Mouse (Mus musculus): ENCODE results near the gene Ube2e3. TPM values are rescaled to one million over a fixed set of nuclear protein-coding genes. Genes with fewer than 3 reads are reported as not detected.

The Ube2e3 gene
- polyA plus RNA-seq, 1 experiment = 26.2 TPM

GRCm38 (mm10) chr2:78886446-78886845, 18.5 kb downstream of the Ube2e3 start:
- peaks cover 97% of the 10 kb centered on the region for H3K79me2 ChIP-seq (ENCODE audit: control insufficient read depth, insufficient read depth)
- no peak overlapping the region for H3ac ChIP-seq (ENCODE audit: control insufficient read depth, insufficient read length, low read depth)
- H3K27me3 ChIP-seq (ENCODE audit: control insufficient read depth, insufficient read depth, insufficient read length) = no peaks in the 10 kb centered on the region
- no peak overlapping the region for H3K4me3 ChIP-seq (ENCODE audit: insufficient read depth, poor library complexity, severe bottlenecking)
- peaks cover 73% of the 10 kb centered on the region for H3K79me3 ChIP-seq (ENCODE audit: low read depth)
- TF ChIP-seq MYOG (IDR thresholded peaks at IDR 0.05; ENCODE audit: control insufficient read depth, extremely low read depth, insufficient read length) = no peak
- no peak for TF ChIP-seq CTCF (IDR thresholded peaks at IDR 0.05; ENCODE audit: control insufficient read depth, insufficient read depth, insufficient read length)
- TF ChIP-seq CEBPB (IDR thresholded peaks at IDR 0.05; ENCODE audit: low read depth) = no peak
- TF ChIP-seq MYOD1 (IDR thresholded peaks at IDR 0.05; ENCODE audit: control insufficient read depth, insufficient read length, low read depth) = no peak
- no peak for TF ChIP-seq MAX (IDR thresholded peaks at IDR 0.05)
- TF ChIP-seq USF1 (IDR thresholded peaks at IDR 0.05; ENCODE audit: low read depth) = no peak
- no peak for TF ChIP-seq FOSL1 (IDR thresholded peaks at IDR 0.05; ENCODE audit: insufficient read depth, low read length, poor library complexity, severe bottlenecking)
- no peaks in the 10 kb centered on the region for H3K36me3 ChIP-seq (ENCODE audit: control insufficient read depth, insufficient read depth)

GRCm38 (mm10) chr2:78888190-78888589, 20.3 kb downstream of the Ube2e3 start:
- H3K4me3 ChIP-seq (ENCODE audit: insufficient read depth, poor library complexity, severe bottlenecking) = no peak overlapping the region
- H3K36me3 ChIP-seq (ENCODE audit: control insufficient read depth, insufficient read depth) = no peaks in the 10 kb centered on the region
- no peaks in the 10 kb centered on the region for H3K27me3 ChIP-seq (ENCODE audit: control insufficient read depth, insufficient read depth, insufficient read length)
- peaks cover 65% of the 10 kb centered on the region for H3K79me3 ChIP-seq (ENCODE audit: low read depth)
- peaks cover 88% of the 10 kb centered on the region for H3K79me2 ChIP-seq (ENCODE audit: control insufficient read depth, insufficient read depth)
- TF ChIP-seq CTCF (IDR thresholded peaks at IDR 0.05; ENCODE audit: control insufficient read depth, insufficient read depth, insufficient read length) = no peak
- TF ChIP-seq MYOD1 (IDR thresholded peaks at IDR 0.05; ENCODE audit: control insufficient read depth, insufficient read length, low read depth) = peak; percentile 41
- no peak for TF ChIP-seq MAX (IDR thresholded peaks at IDR 0.05)
- no peak for TF ChIP-seq USF1 (IDR thresholded peaks at IDR 0.05; ENCODE audit: low read depth)
- H3ac ChIP-seq (ENCODE audit: control insufficient read depth, insufficient read length, low read depth) = no peak overlapping the region

GRCm38 (mm10) chr2:78895216-78895615, 27.3 kb downstream of the Ube2e3 start:
- TF ChIP-seq FOSL1 (IDR thresholded peaks at IDR 0.05; ENCODE audit: insufficient read depth, low read length, poor library complexity, severe bottlenecking) (no peak), CTCF (IDR thresholded peaks at IDR 0.05; ENCODE audit: control insufficient read depth, insufficient read depth, insufficient read length) (no peak), MYOD1 (IDR thresholded peaks at IDR 0.05; ENCODE audit: control insufficient read depth, insufficient read length, low read depth) (no peak), MYOG (IDR thresholded peaks at IDR 0.05; ENCODE audit: control insufficient read depth, extremely low read depth, insufficient read length) (no peak), CEBPB (IDR thresholded peaks at IDR 0.05; ENCODE audit: low read depth) (no peak), MAX (IDR thresholded peaks at IDR 0.05) (no peak), USF1 (IDR thresholded peaks at IDR 0.05; ENCODE audit: low read depth) (no peak)

DNA sequence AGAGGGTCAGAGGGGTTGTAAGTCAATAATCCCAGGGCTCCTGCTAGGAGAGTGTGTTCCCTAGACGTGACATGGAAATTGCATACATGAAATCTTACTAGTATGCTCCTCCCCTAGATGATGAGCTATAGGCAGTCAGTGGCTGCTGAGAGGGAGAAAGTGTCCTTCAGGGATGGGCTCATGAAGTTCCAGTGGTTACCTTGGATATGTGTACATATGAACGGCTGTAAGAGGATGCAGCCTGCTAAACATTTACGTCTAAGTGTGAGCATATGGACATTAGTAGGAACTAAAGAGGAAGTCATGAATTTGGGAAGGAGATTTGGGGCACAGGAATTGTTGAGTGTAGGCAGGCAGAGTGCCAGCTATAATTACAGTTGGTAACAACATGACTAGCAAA, 38.0 kb downstream of the Ube2e3 start:
- no peak for TF ChIP-seq USF1 (IDR thresholded peaks at IDR 0.05; ENCODE audit: low read depth)
- TF ChIP-seq MYOG (IDR thresholded peaks at IDR 0.05; ENCODE audit: control insufficient read depth, extremely low read depth, insufficient read length) = no peak
- no peak for TF ChIP-seq MYOD1 (IDR thresholded peaks at IDR 0.05; ENCODE audit: control insufficient read depth, insufficient read length, low read depth)
- TF ChIP-seq CTCF (IDR thresholded peaks at IDR 0.05; ENCODE audit: control insufficient read depth, insufficient read depth, insufficient read length) = no peak
- TF ChIP-seq MAX (IDR thresholded peaks at IDR 0.05) = no peak
- TF ChIP-seq CEBPB (IDR thresholded peaks at IDR 0.05; ENCODE audit: low read depth) = no peak
- TF ChIP-seq FOSL1 (IDR thresholded peaks at IDR 0.05; ENCODE audit: insufficient read depth, low read length, poor library complexity, severe bottlenecking) = no peak
- peaks cover 40% of the 10 kb centered on the region for H3K79me3 ChIP-seq (ENCODE audit: low read depth)
- H3ac ChIP-seq (ENCODE audit: control insufficient read depth, insufficient read length, low read depth) = no peak overlapping the region
- H3K4me3 ChIP-seq (ENCODE audit: insufficient read depth, poor library complexity, severe bottlenecking) = no peak overlapping the region
- H3K36me3 ChIP-seq (ENCODE audit: control insufficient read depth, insufficient read depth) = no peaks in the 10 kb centered on the region
- H3K27me3 ChIP-seq (ENCODE audit: control insufficient read depth, insufficient read depth, insufficient read length) = no peaks in the 10 kb centered on the region
- H3K79me2 ChIP-seq (ENCODE audit: control insufficient read depth, insufficient read depth) = peaks cover 91% of the 10 kb centered on the region

More at GRCm38 (mm10) chr2:78895216-78895615, 27.3 kb downstream of the Ube2e3 start:
- H3K4me3 ChIP-seq (ENCODE audit: insufficient read depth, poor library complexity, severe bottlenecking) = no peak overlapping the region
- H3K79me3 ChIP-seq (ENCODE audit: low read depth) = peaks cover 39% of the 10 kb centered on the region
- no peaks in the 10 kb centered on the region for H3K27me3 ChIP-seq (ENCODE audit: control insufficient read depth, insufficient read depth, insufficient read length)
- H3ac ChIP-seq (ENCODE audit: control insufficient read depth, insufficient read length, low read depth) = no peak overlapping the region
- peaks cover 69% of the 10 kb centered on the region for H3K79me2 ChIP-seq (ENCODE audit: control insufficient read depth, insufficient read depth)
- H3K36me3 ChIP-seq (ENCODE audit: control insufficient read depth, insufficient read depth) = no peaks in the 10 kb centered on the region

- TF ChIP-seq CTCF (IDR thresholded peaks at IDR 0.05; ENCODE audit: control insufficient read depth, insufficient read depth, insufficient read length) (no peak), CEBPB (IDR thresholded peaks at IDR 0.05; ENCODE audit: low read depth) (no peak), MAX (IDR thresholded peaks at IDR 0.05) (no peak), MYOG (IDR thresholded peaks at IDR 0.05; ENCODE audit: control insufficient read depth, extremely low read depth, insufficient read length) (no peak), MYOD1 (IDR thresholded peaks at IDR 0.05; ENCODE audit: control insufficient read depth, insufficient read length, low read depth) (no peak), FOSL1 (IDR thresholded peaks at IDR 0.05; ENCODE audit: insufficient read depth, low read length, poor library complexity, severe bottlenecking) (no peak)
- H3K4me3 ChIP-seq (ENCODE audit: insufficient read depth, poor library complexity, severe bottlenecking) = no peak overlapping the region
- no peak overlapping the region for H3ac ChIP-seq (ENCODE audit: control insufficient read depth, insufficient read length, low read depth)
- H3K79me2 ChIP-seq (ENCODE audit: control insufficient read depth, insufficient read depth) = peaks cover 48% of the 10 kb centered on the region
- H3K27me3 ChIP-seq (ENCODE audit: control insufficient read depth, insufficient read depth, insufficient read length) = no peaks in the 10 kb centered on the region
- no peaks in the 10 kb centered on the region for H3K36me3 ChIP-seq (ENCODE audit: control insufficient read depth, insufficient read depth)
- H3K79me3 ChIP-seq (ENCODE audit: low read depth) = peaks cover 37% of the 10 kb centered on the region
Observed at GRCm38 (mm10) chr2:78911516-78911915, 43.6 kb downstream of the Ube2e3 start.

DNA sequence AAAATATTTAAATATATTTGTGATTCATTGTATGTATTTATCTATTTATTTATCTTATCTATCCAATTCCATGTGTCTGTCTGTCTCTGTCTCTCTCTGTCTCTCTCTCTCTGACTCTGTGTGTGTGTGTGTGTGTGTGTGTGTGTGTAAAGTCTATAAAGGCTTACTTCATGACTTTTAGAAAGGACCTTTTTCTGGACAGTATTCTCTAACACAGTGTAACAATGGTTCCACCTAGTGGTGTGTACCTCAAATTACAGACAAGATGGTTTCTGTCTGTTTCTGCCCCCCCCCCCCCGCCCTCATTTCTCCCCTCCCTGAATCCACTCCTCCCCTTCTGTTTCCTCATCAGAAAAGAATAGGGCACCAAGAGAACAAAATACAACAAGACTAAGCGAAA, 46.9 kb downstream of the Ube2e3 start:
- Histone ChIP-seq H3K79me2 (ENCODE audit: control insufficient read depth, insufficient read depth) (peaks cover 14% of the 10 kb centered on the region), H3K79me3 (ENCODE audit: low read depth) (peaks cover 18% of the 10 kb centered on the region), H3K36me3 (ENCODE audit: control insufficient read depth, insufficient read depth) (peaks cover 9% of the 10 kb centered on the region), H3K27me3 (ENCODE audit: control insufficient read depth, insufficient read depth, insufficient read length) (no peaks in the 10 kb centered on the region), H3K4me3 (ENCODE audit: insufficient read depth, poor library complexity, severe bottlenecking) (no peak overlapping the region), H3ac (ENCODE audit: control insufficient read depth, insufficient read length, low read depth) (no peak overlapping the region)
- TF ChIP-seq MAX (IDR thresholded peaks at IDR 0.05) (no peak), MYOD1 (IDR thresholded peaks at IDR 0.05; ENCODE audit: control insufficient read depth, insufficient read length, low read depth) (no peak), CEBPB (IDR thresholded peaks at IDR 0.05; ENCODE audit: low read depth) (no peak), USF1 (IDR thresholded peaks at IDR 0.05; ENCODE audit: low read depth) (no peak), CTCF (IDR thresholded peaks at IDR 0.05; ENCODE audit: control insufficient read depth, insufficient read depth, insufficient read length) (no peak), MYOG (IDR thresholded peaks at IDR 0.05; ENCODE audit: control insufficient read depth, extremely low read depth, insufficient read length) (no peak), FOSL1 (IDR thresholded peaks at IDR 0.05; ENCODE audit: insufficient read depth, low read length, poor library complexity, severe bottlenecking) (no peak)
